Mouse (Mus musculus) liver, embryonic 14.5 days (tissue): ENCODE data around the gene Olfr895. TPM values are rescaled to one million over a fixed set of nuclear protein-coding genes. Genes with fewer than 3 reads are reported as not detected.

Experiments used
- ATAC-seq: fragments of 200-750 bp; cut with Nextera tagmentation; 2 replicates; pipeline ENCODE4 v1.8.0; 2017; ENCODE audit warnings: moderate number of reproducible peaks, mild to moderate bottlenecking, moderate library complexity; ENCODE audit not compliant: insufficient read depth
- DNase-seq, 3 experiments: peaks; one replicate each; pipeline ENCODE4 v3.0.0-alpha.2; 2012 to 2013; ENCODE audit warnings: low read depth in 3 of 3, low spot score in 3 of 3
- H3K27ac ChIP-seq: fragments of 300-500 bp; sonication (generic); 2 replicates; pipeline ENCODE4 v1.5.1; 2014; ENCODE audit warnings: moderate library complexity, mild to moderate bottlenecking, control low read depth, inconsistent platforms
- H3K27me3 ChIP-seq: fragments of 300-500 bp; sonication (generic); 2 replicates; pipeline ENCODE4 v1.6.1; 2014; ENCODE audit warnings: mild to moderate bottlenecking, low read length, moderate library complexity; ENCODE audit not compliant: control insufficient read depth, insufficient read depth
- H3K36me3 ChIP-seq: fragments of 300-500 bp; sonication (generic); replicated peaks from 2 replicates; pipeline ENCODE4 v1.6.1; 2014; ENCODE audit warnings: low read depth; ENCODE audit not compliant: control insufficient read depth, insufficient read depth
- H3K4me1 ChIP-seq, 2 experiments: fragments of 200-500 bp in 1 of 2; fragments of 300-500 bp in 1 of 2; sonication (generic) in 1 of 2; replicated peaks; 2 replicates each; pipeline ENCODE4 v1.6.1; 2012 to 2014; ENCODE audit warnings: antibody characterized with exemption in 1 of 2, inconsistent platforms in 1 of 2, low read length in 1 of 2; ENCODE audit not compliant: control insufficient read depth in 2 of 2, insufficient read depth in 2 of 2
- H3K4me2 ChIP-seq: fragments of 300-500 bp; sonication (generic); 2 replicates; pipeline ENCODE4 v1.6.1; 2014; ENCODE audit warnings: low read depth, mild to moderate bottlenecking, control low read depth, moderate library complexity
- H3K4me3 ChIP-seq, 2 experiments: fragments of 200-500 bp in 1 of 2; fragments of 300-500 bp in 1 of 2; sonication (generic) in 1 of 2; 2 replicates each; pipeline ENCODE4 v1.5.1; 2012 to 2014; ENCODE audit warnings: low read depth in 2 of 2, low read length in 2 of 2, mild to moderate bottlenecking in 2 of 2, control low read depth in 1 of 2, inconsistent platforms in 1 of 2, moderate library complexity in 1 of 2; ENCODE audit not compliant: insufficient read depth in 1 of 2
- H3K9ac ChIP-seq: fragments of 300-500 bp; sonication (generic); replicated peaks from 2 replicates; pipeline ENCODE4 v1.6.1; 2014; ENCODE audit warnings: mild to moderate bottlenecking, control low read depth, moderate library complexity
- H3K9me3 ChIP-seq: fragments of 300-500 bp; sonication (generic); 2 replicates; pipeline ENCODE4 v1.6.1; 2016; ENCODE audit warnings: low read length, mixed read lengths; ENCODE audit not compliant: control insufficient read depth
- CTCF ChIP-seq: IDR thresholded peaks from 2 replicates; pipeline ENCODE4 v1.5.1; 2016; ENCODE audit warnings: antibody characterized with exemption, low read depth, control low read depth
- EP300 ChIP-seq: IDR thresholded peaks from 2 replicates; pipeline ENCODE4 v1.6.1; 2016; ENCODE audit warnings: antibody characterized with exemption, low read depth
- WGBS: fragments of 180-500 bp; shearing (Covaris S2); extraction: QIAGEN DNeasy Blood & Tissue Kit; methylation state at CpG from one replicate; pipeline ENCODE4 v1.1.7; 2014; ENCODE audit not compliant: insufficient replicate concordance; 5-methylcytosine and 5-hydroxymethylcytosine counted together
- polyA plus RNA-seq, 2 experiments: library from polyadenylated mRNA; depleted of rRNA in 1 of 2; stranded (reverse) in 1 of 2; unstranded in 1 of 2; fragments of >200 nt; fragmentation: Nextera tagmentation in 1 of 2; extraction: Ambion mirVana in 1 of 2; gene quantifications; 2 replicates each; pipeline versions ENCODE4 v1.2.1 to v1.2.3; 2012 to 2014

The Olfr895 gene
- not detected in 2 replicates for polyA plus RNA-seq (2012; rRNA removed)
- polyA plus RNA-seq (2014; fragmentation: Nextera tagmentation; extraction: Ambion mirVana), result not detected in 2 replicates

DNA sequence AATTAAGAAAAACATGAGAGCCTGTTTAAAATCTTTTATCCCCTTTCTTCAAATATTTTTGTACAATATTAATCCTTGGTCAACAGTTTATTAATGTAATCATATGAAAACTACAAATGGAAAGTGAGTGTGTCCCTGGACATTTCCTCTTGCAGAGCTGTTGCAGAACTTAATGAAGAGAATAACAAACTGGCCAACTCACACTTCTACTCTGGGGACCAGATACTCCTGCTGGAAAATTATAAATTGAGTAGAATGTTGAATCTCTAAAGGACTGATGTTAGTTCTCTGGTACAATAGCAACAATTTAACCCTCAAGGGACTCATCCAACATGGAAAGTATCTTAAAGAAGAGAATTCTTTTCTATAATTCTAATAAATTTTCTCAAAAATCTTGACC lies at the start of gene Olfr895:
Gene Olfr895 (plus strand): TSS at position 301 of the 400 bp plus-strand sequence.
- TF ChIP-seq EP300 (no peak), CTCF (no peak)
- ATAC-seq (no peak), DNase-seq (no peak)
- Histone ChIP-seq H3K4me1 (no peaks in the 10 kb centered on the region), H3K4me2 (no peak within 1 kb of the TSS), H3K9ac (no peak within 1 kb of the TSS), H3K9me3 (no peaks in the 10 kb centered on the region), H3K27ac (no peak within 1 kb of the TSS), H3K4me3 (no peak within 1 kb of the TSS), H3K36me3 (no peaks in the 10 kb centered on the region), H3K27me3 (no peaks in the 10 kb centered on the region)

DNA sequence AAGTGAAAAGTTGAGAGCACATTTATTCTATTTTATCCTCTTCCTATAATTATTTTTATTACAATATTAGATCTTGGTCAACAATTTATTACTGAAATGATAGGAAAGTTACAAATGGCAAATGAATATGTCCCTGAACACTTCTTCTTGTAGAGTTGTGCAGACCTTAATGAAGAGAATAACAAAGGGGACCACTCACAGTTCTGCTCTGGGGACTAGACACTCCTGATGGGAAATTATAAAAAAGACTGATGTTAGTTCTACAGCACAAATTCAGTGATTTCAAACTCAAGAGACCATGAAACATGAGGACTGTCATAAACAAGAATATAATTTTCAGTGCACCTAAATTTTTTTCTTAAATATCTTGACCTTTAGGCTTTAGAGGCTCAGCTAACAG lies 15.2 kb upstream of the Olfr895 start, which contains the start of gene Olfr143:
Gene Olfr143 (plus strand): TSS at position 301 of the 400 bp plus-strand sequence.
- Histone ChIP-seq H3K27me3 (no peaks in the 10 kb centered on the region), H3K36me3 (no peaks in the 10 kb centered on the region), H3K4me1 (no peaks in the 10 kb centered on the region), H3K27ac (no peak within 1 kb of the TSS), H3K9me3 (no peaks in the 10 kb centered on the region), H3K4me3 (no peak within 1 kb of the TSS), H3K4me2 (no peak within 1 kb of the TSS), H3K9ac (no peak within 1 kb of the TSS)
- no peak for TF ChIP-seq CTCF
- no peak for TF ChIP-seq EP300
- DNase-seq (no peak), ATAC-seq (no peak)

DNA sequence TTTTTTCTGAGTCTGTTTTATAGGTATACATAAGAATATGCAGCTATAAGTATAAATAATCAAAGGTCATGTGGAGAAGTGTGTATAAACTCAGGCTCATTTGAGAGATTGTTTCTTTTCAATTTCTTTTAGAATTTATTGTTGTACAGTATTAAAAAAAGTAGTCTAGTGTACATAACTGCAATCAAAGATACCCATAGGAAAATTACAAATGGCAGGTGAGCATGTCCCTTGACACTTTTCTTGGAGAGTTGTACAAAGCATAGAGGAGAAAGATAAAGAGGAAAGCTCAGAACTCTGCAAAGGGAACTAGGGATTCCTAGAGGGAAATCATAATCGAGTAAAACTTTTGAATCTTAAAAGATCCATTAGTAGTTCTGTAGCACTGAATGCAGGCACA lies 23.2 kb downstream of the Olfr895 start, which contains the start of gene Olfr896-ps1:
Gene Olfr896-ps1 (plus strand): TSS at position 301 of the 400 bp plus-strand sequence.
- no peak within 1 kb of the TSS for H3K9ac ChIP-seq

More for the DNA sequence above, 23.2 kb downstream of the Olfr895 start, which contains the start of gene Olfr896-ps1:
- no peak within 1 kb of the TSS for H3K4me3 ChIP-seq
- H3K9me3 ChIP-seq, result no peaks in the 10 kb centered on the region
- TF ChIP-seq EP300 (no peak), CTCF (no peak)
- no peak within 1 kb of the TSS for H3K27ac ChIP-seq
- ATAC-seq, result no peak
- H3K36me3 ChIP-seq, result no peaks in the 10 kb centered on the region
- H3K4me1 ChIP-seq, result no peaks in the 10 kb centered on the region
- no peak for DNase-seq
- H3K4me2 ChIP-seq, result no peak within 1 kb of the TSS
- no peaks in the 10 kb centered on the region for H3K27me3 ChIP-seq
- WGBS, result 68% methylated on average over 1 of the region's 1 CpGs

Other genes with a start within 250 kb of the Olfr895 start
- not detected in 2 replicates for gene Olfr883, start 242.0 kb upstream of the Olfr895 start, polyA plus RNA-seq (2012; rRNA removed)
- not detected in 2 replicates for gene Olfr883, start 242.0 kb upstream of the Olfr895 start, polyA plus RNA-seq (2014; fragmentation: Nextera tagmentation; extraction: Ambion mirVana)
- gene Olfr884, start 221.3 kb upstream of the Olfr895 start, polyA plus RNA-seq (2012; rRNA removed), result not detected in 2 replicates
- gene Olfr884, start 221.3 kb upstream of the Olfr895 start, polyA plus RNA-seq (2014; fragmentation: Nextera tagmentation; extraction: Ambion mirVana), result not detected in 2 replicates
- gene Olfr885, start 206.5 kb upstream of the Olfr895 start, polyA plus RNA-seq (2012; rRNA removed), result not detected in 2 replicates
- gene Olfr885, start 206.5 kb upstream of the Olfr895 start, polyA plus RNA-seq (2014; fragmentation: Nextera tagmentation; extraction: Ambion mirVana), result not detected in 2 replicates
- not detected in 2 replicates for gene Olfr887, start 183.8 kb upstream of the Olfr895 start, polyA plus RNA-seq (2012; rRNA removed)
- gene Olfr887, start 183.8 kb upstream of the Olfr895 start, polyA plus RNA-seq (2014; fragmentation: Nextera tagmentation; extraction: Ambion mirVana), result not detected in 2 replicates
- not detected in 2 replicates for gene Olfr888, start 159.7 kb upstream of the Olfr895 start, polyA plus RNA-seq (2012; rRNA removed)
- gene Olfr888, start 159.7 kb upstream of the Olfr895 start, polyA plus RNA-seq (2014; fragmentation: Nextera tagmentation; extraction: Ambion mirVana), result not detected in 2 replicates
- gene Olfr889, start 152.7 kb upstream of the Olfr895 start, polyA plus RNA-seq (2012; rRNA removed), result 0.01 TPM in 2 replicates
- gene Olfr889, start 152.7 kb upstream of the Olfr895 start, polyA plus RNA-seq (2014; fragmentation: Nextera tagmentation; extraction: Ambion mirVana), result 0.14 and 0.15 TPM in 2 replicates
- gene Olfr890, start 125.3 kb upstream of the Olfr895 start, polyA plus RNA-seq (2012; rRNA removed), result not detected in 2 replicates
- not detected in 2 replicates for gene Olfr890, start 125.3 kb upstream of the Olfr895 start, polyA plus RNA-seq (2014; fragmentation: Nextera tagmentation; extraction: Ambion mirVana)
- not detected in 2 replicates for gene Olfr891, start 87.0 kb upstream of the Olfr895 start, polyA plus RNA-seq (2012; rRNA removed)
- gene Olfr891, start 87.0 kb upstream of the Olfr895 start, polyA plus RNA-seq (2014; fragmentation: Nextera tagmentation; extraction: Ambion mirVana), result not detected in 2 replicates
- gene Olfr893, start 59.5 kb upstream of the Olfr895 start, polyA plus RNA-seq (2012; rRNA removed), result not detected in 2 replicates
- gene Olfr893, start 59.5 kb upstream of the Olfr895 start, polyA plus RNA-seq (2014; fragmentation: Nextera tagmentation; extraction: Ambion mirVana), result not detected in 2 replicates
- not detected in 2 replicates for gene Olfr894, start 49.8 kb upstream of the Olfr895 start, polyA plus RNA-seq (2012; rRNA removed)
- gene Olfr894, start 49.8 kb upstream of the Olfr895 start, polyA plus RNA-seq (2014; fragmentation: Nextera tagmentation; extraction: Ambion mirVana), result not detected in 2 replicates
- gene Olfr143, start 15.1 kb upstream of the Olfr895 start, polyA plus RNA-seq (2012; rRNA removed), result not detected in 2 replicates
- not detected in 2 replicates for gene Olfr143, start 15.1 kb upstream of the Olfr895 start, polyA plus RNA-seq (2014; fragmentation: Nextera tagmentation; extraction: Ambion mirVana)
- not detected in 2 replicates for gene Olfr896-ps1, start 23.3 kb downstream of the Olfr895 start, polyA plus RNA-seq (2012; rRNA removed)
- gene Olfr896-ps1, start 23.3 kb downstream of the Olfr895 start, polyA plus RNA-seq (2014; fragmentation: Nextera tagmentation; extraction: Ambion mirVana), result not detected in 2 replicates
- gene Olfr25, start 61.2 kb downstream of the Olfr895 start, polyA plus RNA-seq (2012; rRNA removed), result not detected in 2 replicates
- not detected in 2 replicates for gene Olfr25, start 61.2 kb downstream of the Olfr895 start, polyA plus RNA-seq (2014; fragmentation: Nextera tagmentation; extraction: Ambion mirVana)
- gene Olfr898, start 80.6 kb downstream of the Olfr895 start, polyA plus RNA-seq (2012; rRNA removed), result not detected in 2 replicates
- gene Olfr898, start 80.6 kb downstream of the Olfr895 start, polyA plus RNA-seq (2014; fragmentation: Nextera tagmentation; extraction: Ambion mirVana), result not detected in 2 replicates
- gene Olfr250, start 99.0 kb downstream of the Olfr895 start, polyA plus RNA-seq (2012; rRNA removed), result not detected in 2 replicates
- gene Olfr250, start 99.0 kb downstream of the Olfr895 start, polyA plus RNA-seq (2014; fragmentation: Nextera tagmentation; extraction: Ambion mirVana), result not detected in 2 replicates
- gene Olfr251, start 109.2 kb downstream of the Olfr895 start, polyA plus RNA-seq (2012; rRNA removed), result not detected in 2 replicates
- gene Olfr251, start 109.2 kb downstream of the Olfr895 start, polyA plus RNA-seq (2014; fragmentation: Nextera tagmentation; extraction: Ambion mirVana), result not detected in 2 replicates
- gene Olfr147, start 133.8 kb downstream of the Olfr895 start, polyA plus RNA-seq (2012; rRNA removed), result not detected in 2 replicates
- gene Olfr147, start 133.8 kb downstream of the Olfr895 start, polyA plus RNA-seq (2014; fragmentation: Nextera tagmentation; extraction: Ambion mirVana), result not detected in 2 replicates
- gene Olfr901, start 161.6 kb downstream of the Olfr895 start, polyA plus RNA-seq (2012; rRNA removed), result not detected in 2 replicates
- not detected in 2 replicates for gene Olfr901, start 161.6 kb downstream of the Olfr895 start, polyA plus RNA-seq (2014; fragmentation: Nextera tagmentation; extraction: Ambion mirVana)
- gene Olfr902, start 179.8 kb downstream of the Olfr895 start, polyA plus RNA-seq (2012; rRNA removed), result not detected in 2 replicates
- not detected in 2 replicates for gene Olfr902, start 179.8 kb downstream of the Olfr895 start, polyA plus RNA-seq (2014; fragmentation: Nextera tagmentation; extraction: Ambion mirVana)
- gene Olfr904, start 195.3 kb downstream of the Olfr895 start, polyA plus RNA-seq (2012; rRNA removed), result not detected in 2 replicates
- gene Olfr904, start 195.3 kb downstream of the Olfr895 start, polyA plus RNA-seq (2014; fragmentation: Nextera tagmentation; extraction: Ambion mirVana), result not detected in 2 replicates
- not detected in 2 replicates for gene Olfr905, start 203.3 kb downstream of the Olfr895 start, polyA plus RNA-seq (2012; rRNA removed)
- gene Olfr905, start 203.3 kb downstream of the Olfr895 start, polyA plus RNA-seq (2014; fragmentation: Nextera tagmentation; extraction: Ambion mirVana), result not detected in 2 replicates
- gene Olfr906, start 219.2 kb downstream of the Olfr895 start, polyA plus RNA-seq (2012; rRNA removed), result not detected in 2 replicates
- not detected in 2 replicates for gene Olfr906, start 219.2 kb downstream of the Olfr895 start, polyA plus RNA-seq (2014; fragmentation: Nextera tagmentation; extraction: Ambion mirVana)
- not detected in 2 replicates for gene Olfr907, start 227.9 kb downstream of the Olfr895 start, polyA plus RNA-seq (2012; rRNA removed)
- gene Olfr907, start 227.9 kb downstream of the Olfr895 start, polyA plus RNA-seq (2014; fragmentation: Nextera tagmentation; extraction: Ambion mirVana), result not detected in 2 replicates